Mouse (Mus musculus) testis, adult 2 months (tissue): Measurements from ENCODE around the gene Phldb2.

Experiments used
- CTCF ChIP-seq: fragments of 200-500 bp; IDR thresholded peaks from 2 replicates; pipeline ENCODE4 v1.5.1; 2012; ENCODE audit warnings: low read depth, mild to moderate bottlenecking, inconsistent platforms, low read length, moderate library complexity; ENCODE audit not compliant: control insufficient read depth, insufficient read depth, insufficient replicate concordance
- POLR2A ChIP-seq: fragments of 200-500 bp; IDR thresholded peaks from 2 replicates; pipeline ENCODE4 v1.6.1; 2012; ENCODE audit warnings: low read depth, mild to moderate bottlenecking, inconsistent platforms, low read length, moderate library complexity; ENCODE audit not compliant: control insufficient read depth

DNA sequence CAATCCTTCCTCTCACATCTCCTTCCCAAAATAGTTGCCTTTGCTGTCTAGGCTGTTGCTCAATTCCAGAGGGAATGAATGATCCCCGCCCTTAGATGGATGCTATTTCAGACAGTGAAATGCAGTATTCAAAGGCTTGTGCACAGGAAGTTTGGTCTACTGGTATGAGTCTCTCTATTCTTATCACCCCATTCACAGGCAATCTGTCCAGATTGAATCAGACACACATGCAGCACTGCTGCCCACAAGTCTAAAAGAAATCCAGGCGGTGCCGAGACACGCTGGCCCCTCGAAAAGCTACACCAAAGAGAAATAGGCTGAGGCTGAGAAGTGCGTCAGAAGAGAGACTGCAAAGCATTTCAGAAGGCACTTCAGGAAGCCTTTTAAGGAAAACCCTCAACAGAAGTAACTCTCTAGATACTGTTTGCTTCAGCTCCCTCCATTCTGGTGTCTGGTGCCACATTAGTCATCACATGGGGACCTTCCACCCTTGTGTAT is 142.5 kb downstream of the Phldb2 start:
- TF ChIP-seq POLR2A (no peak), CTCF (no peak)
